Mouse (Mus musculus): ENCODE measurements around the gene Entpd7.

DNA sequence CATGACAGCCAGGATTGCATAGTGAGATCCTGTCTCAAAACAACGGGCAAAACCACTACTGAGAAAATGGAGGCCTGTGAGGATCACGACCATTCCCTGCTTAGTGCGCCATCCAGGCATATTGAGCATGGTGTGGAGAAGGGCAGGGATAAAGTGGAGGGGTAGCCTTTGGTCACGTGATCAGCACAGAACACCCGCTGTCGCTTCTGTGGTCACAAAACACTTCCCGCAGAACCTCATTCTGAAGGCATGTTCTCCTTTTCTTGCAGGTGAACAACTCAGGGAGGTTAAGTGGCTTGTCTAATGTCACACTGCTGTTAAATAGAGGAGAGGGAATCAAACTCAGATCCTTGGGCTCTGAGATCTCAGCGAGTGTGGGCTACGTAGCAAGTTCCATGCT is 44.0 kb upstream of the Entpd7 start:
- TF ChIP-seq CTCF (IDR thresholded peaks at IDR 0.05; ENCODE audit: extremely low read depth, insufficient read length, insufficient replicate concordance, low read depth, low read length) = no peak
- TF ChIP-seq POLR2A (IDR thresholded peaks at IDR 0.05; ENCODE audit: low read depth, low read length) = no peak

All from small intestine, adult 2 months (tissue).